Mouse (Mus musculus) C3H10T1/2 (cell line): ENCODE data around the gene Pld4. TPM values are rescaled to one million over a fixed set of nuclear protein-coding genes. Genes with fewer than 3 reads are reported as not detected.

Experiments used
- polyA plus RNA-seq, 2 experiments: library from polyadenylated mRNA; unstranded; fragments of >200 nt; fragmentation: generic; extraction: Trizol; gene quantifications; one replicate each; pipeline ENCODE4 v1.2.1; 2012; ENCODE audit warnings: missing spikeins in 2 of 2

The Pld4 gene
- polyA plus RNA-seq = under 1 TPM; 0.05 to 0.20 TPM

DNA sequence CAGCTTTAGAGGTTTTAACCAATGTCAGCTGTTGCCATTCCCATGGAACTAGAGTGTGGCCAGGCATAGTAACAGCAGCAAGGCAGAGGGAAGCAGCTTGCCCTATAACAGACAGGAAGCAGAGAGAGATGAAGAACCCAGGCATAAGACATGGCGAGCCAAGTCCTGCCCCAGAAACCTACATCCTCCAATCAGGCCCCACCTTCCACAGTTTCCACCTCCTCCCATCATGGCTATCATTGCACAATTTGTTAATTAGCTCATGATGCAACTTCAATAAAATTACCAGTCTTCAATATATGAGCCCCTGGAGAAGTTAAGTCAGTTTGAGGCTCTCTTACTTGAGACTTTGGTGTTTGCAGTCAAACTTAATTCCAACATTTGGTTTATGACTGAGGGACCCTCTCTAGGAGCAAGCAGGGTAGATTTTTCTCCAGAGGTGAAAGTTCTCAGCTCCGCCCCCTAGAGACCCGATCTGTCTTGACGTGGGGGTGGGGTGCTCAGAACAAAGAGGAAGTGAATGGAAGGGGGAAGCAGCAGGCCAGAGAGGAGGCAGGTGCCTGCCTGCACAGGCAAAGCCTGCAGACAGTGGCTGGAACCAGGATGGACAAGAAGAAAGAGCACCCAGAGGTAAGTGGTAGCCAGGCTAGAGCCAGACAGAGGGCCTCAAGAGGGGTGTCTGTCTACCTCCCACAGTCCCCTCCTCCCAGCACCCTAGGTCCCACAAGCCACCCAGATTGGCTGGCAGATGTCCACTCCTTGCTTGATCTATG lies at the start of gene Pld4:
Pld4 (plus strand) TSS at position 502 of the 773 bp plus-strand sequence.

DNA sequence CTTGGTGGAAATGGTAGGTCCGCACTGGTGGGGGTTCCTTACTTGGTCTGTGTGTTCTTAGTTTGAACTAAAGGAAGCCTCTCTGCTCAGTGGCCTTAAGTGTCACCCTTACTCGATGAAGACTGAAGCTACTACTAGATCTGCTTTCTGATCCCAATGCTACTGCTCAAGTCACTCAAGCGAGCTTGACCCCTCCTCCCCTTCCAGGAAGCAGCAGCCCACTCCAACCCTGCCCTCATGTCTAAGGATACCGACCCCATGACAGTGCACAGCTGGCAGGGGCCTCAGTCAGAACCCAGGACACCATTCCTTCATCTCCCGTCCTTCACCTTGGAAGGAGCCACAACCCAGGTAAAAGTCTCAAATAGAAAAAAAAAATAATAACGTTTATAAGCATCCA lies 40.2 kb upstream of the Pld4 start, which contains the start of gene Cep170b:
Cep170b (plus strand) TSS at position 240 of the 400 bp plus-strand sequence.

DNA sequence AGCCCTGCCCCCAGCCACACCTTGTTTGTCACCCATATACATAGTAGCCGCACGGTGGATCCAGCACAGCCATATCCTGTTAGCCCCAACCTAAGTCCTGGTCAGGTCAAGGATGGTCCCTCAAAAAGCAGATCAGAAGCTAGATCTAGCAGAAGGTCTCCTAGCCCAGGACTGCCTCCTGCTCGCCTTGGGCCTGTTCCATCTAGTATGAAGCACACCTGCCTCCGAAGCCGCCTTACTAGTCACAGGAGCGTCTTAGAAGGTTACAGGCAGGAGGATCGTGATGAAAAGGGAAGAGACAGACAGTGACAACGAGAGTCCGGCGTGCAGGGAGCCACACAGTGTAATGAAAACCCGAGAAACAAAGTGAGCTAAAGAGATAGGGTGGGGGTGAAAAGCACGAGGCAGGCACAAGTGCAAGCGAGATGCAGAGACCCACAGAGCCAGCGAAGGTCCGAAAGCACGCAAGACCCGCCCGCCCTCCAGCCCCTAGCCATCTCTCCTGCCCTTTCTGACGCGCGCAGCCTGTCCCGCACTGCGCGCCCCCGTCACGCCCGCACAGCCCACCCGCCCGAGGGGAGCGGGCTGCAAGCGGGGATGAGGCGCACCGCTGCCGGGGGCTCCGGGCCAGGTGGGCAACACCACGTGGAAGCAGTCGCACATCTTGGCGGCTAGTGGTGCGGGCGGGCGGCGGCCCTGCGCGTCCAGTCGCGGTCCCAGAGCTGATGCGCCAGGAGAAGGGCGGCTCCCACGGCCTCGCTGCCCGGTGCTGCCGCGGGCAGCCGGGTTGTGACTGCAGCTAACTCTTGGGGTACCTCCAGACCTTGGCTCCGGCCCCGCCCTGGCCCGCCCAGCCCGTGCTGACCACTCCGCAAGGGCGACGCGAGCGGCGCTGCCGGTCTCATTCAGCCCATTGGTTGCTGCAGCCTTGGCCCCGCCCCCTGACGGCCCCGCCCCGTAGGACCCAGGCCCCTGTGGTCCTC lies 41.7 kb downstream of the Pld4 start, which contains the start of gene Ahnak2:
Ahnak2 (minus strand) TSS at position 794 of the 983 bp plus-strand sequence.

GRCm38 (mm10) chr12:112808587-112809364 lies 48.3 kb downstream of the Pld4 start, which contains the start of gene Clba1:
Gene Clba1, plus strand, starts transcription at chr12:112808937.

Other genes starting within 250 kb of the Pld4 start
- 1 to 10 TPM in 1 of 2 experiments, under 1 TPM in 1; 0.06 to 1.3 TPM for gene Tmem179, start 243.9 kb upstream of the Pld4 start, polyA plus RNA-seq
- gene Inf2, start 171.9 kb upstream of the Pld4 start, polyA plus RNA-seq = 100 to 1,000 TPM in 1 of 2 experiments, 10 to 100 TPM in 1; 74.5 to 134 TPM
- gene Adssl1, start 140.6 kb upstream of the Pld4 start, polyA plus RNA-seq = 1 to 10 TPM; 2.8 to 2.9 TPM
- gene Siva1, start 116.0 kb upstream of the Pld4 start, polyA plus RNA-seq = 100 to 1,000 TPM; 132 to 231 TPM
- 100 to 1,000 TPM; 183 to 195 TPM for gene Akt1, start 85.8 kb upstream of the Pld4 start, polyA plus RNA-seq
- gene Zbtb42, start 81.8 kb upstream of the Pld4 start, polyA plus RNA-seq = under 1 TPM; 0.63 TPM
- 10 to 100 TPM; 12.6 to 27.3 TPM for gene Cep170b, start 40.2 kb upstream of the Pld4 start, polyA plus RNA-seq
- 10 to 100 TPM in 1 of 2 experiments, 1 to 10 TPM in 1; 2.9 to 18.8 TPM for gene Ahnak2, start 42.0 kb downstream of the Pld4 start, polyA plus RNA-seq
- 10 to 100 TPM; 14.4 to 21.4 TPM for gene Clba1, start 48.3 kb downstream of the Pld4 start, polyA plus RNA-seq
- 10 to 100 TPM; 17.1 to 24.4 TPM for gene Cdca4, start 68.8 kb downstream of the Pld4 start, polyA plus RNA-seq
- gene Gpr132, start 107.6 kb downstream of the Pld4 start, polyA plus RNA-seq = not detected
- 10 to 100 TPM in 1 of 2 experiments, 1 to 10 TPM in 1; 5.8 to 10.6 TPM for gene Jag2, start 169.1 kb downstream of the Pld4 start, polyA plus RNA-seq
- 10 to 100 TPM; 19.1 to 31.0 TPM for gene Nudt14, start 181.5 kb downstream of the Pld4 start, polyA plus RNA-seq
- gene Btbd6, start 215.8 kb downstream of the Pld4 start, polyA plus RNA-seq = 10 to 100 TPM; 15.2 to 19.6 TPM
- 10 to 100 TPM; 10.6 to 27.4 TPM for gene Brf1, start 240.0 kb downstream of the Pld4 start, polyA plus RNA-seq